Mouse (Mus musculus) embryo, embryonic 11 days (tissue): Measurements from ENCODE around the gene Vmn1r15.

ENCODE experiments used
- DNase-seq: peaks from one replicate; pipeline ENCODE4 v3.0.0-alpha.2; 2015

Gene Vmn1r15

GRCm38 (mm10) chr6:57257652-57258051 lies at the start of gene Vmn1r15:
Gene Vmn1r15, plus strand, starts transcription at chr6:57257952.
- no peak for DNase-seq

GRCm38 (mm10) chr6:57231386-57231785 lies 26.4 kb upstream of the Vmn1r15 start, which contains the start of gene Vmn1r14:
Gene Vmn1r14, plus strand, starts transcription at chr6:57231686.
- DNase-seq = no peak

GRCm38 (mm10) chr6:57260990-57261389 lies 3.2 kb downstream of the Vmn1r15 start:
- DNase-seq = no peak

GRCm38 (mm10) chr6:57271881-57272280 lies 14.1 kb downstream of the Vmn1r15 start:
- DNase-seq = no peak

GRCm38 (mm10) chr6:57272517-57272916 lies 14.8 kb downstream of the Vmn1r15 start:
- DNase-seq = no peak

- no peak for DNase-seq
Observed at GRCm38 (mm10) chr6:57278952-57279351, 21.2 kb downstream of the Vmn1r15 start.
